Mouse (Mus musculus) hindbrain, embryonic 15.5 days (tissue): ENCODE measurements around the gene Tnfaip2. TPM values are rescaled to one million over a fixed set of nuclear protein-coding genes. Genes with fewer than 3 reads are reported as not detected.

Source experiments
- ATAC-seq: fragments of 200-750 bp; cut with Nextera tagmentation; 2 replicates; pipeline ENCODE4 v1.8.0; 2017; ENCODE audit warnings: low read depth, moderate number of reproducible peaks, moderate TSS enrichment; ENCODE audit not compliant: low FRiP score
- H3K27ac ChIP-seq: fragments of 300-500 bp; sonication (generic); replicated peaks from 2 replicates; pipeline ENCODE4 v1.5.1; 2015; ENCODE audit warnings: mild to moderate bottlenecking, inconsistent platforms
- H3K27me3 ChIP-seq: fragments of 300-500 bp; sonication (generic); 2 replicates; pipeline ENCODE4 v1.6.1; 2015; ENCODE audit warnings: control low read depth, inconsistent platforms
- H3K36me3 ChIP-seq: fragments of 300-500 bp; sonication (generic); 2 replicates; pipeline ENCODE4 v1.6.1; 2015; ENCODE audit warnings: control low read depth, inconsistent platforms
- H3K4me1 ChIP-seq: fragments of 300-500 bp; sonication (generic); replicated peaks from 2 replicates; pipeline ENCODE4 v1.6.1; 2015; ENCODE audit warnings: control low read depth, inconsistent platforms
- H3K4me2 ChIP-seq: fragments of 300-500 bp; sonication (generic); 2 replicates; pipeline ENCODE4 v1.6.1; 2015; ENCODE audit warnings: moderate library complexity, mild to moderate bottlenecking, inconsistent platforms
- H3K4me3 ChIP-seq: fragments of 300-500 bp; sonication (generic); 2 replicates; pipeline ENCODE4 v1.5.1; 2015; ENCODE audit warnings: mild to moderate bottlenecking, inconsistent platforms
- H3K9ac ChIP-seq: fragments of 300-500 bp; sonication (generic); 2 replicates; pipeline ENCODE4 v1.6.1; 2015; ENCODE audit warnings: inconsistent platforms
- H3K9me3 ChIP-seq: fragments of 300-500 bp; sonication (generic); 2 replicates; pipeline ENCODE4 v1.6.1; 2016; ENCODE audit warnings: control low read depth, inconsistent platforms
- WGBS: fragments of 180-500 bp; shearing (Covaris S2); methylation state at CpG from one replicate; pipeline ENCODE4 v1.1.7; 2015; 5-methylcytosine and 5-hydroxymethylcytosine counted together
- polyA plus RNA-seq: library from polyadenylated mRNA; unstranded; fragments of >200 nt; fragmentation: Nextera tagmentation; extraction: Ambion mirVana; gene quantifications from 2 replicates; pipeline ENCODE4 v1.2.1, GENCODE M21; 2015

Gene Tnfaip2
- polyA plus RNA-seq, 1 experiment from 2014 or later, result 1.6 TPM

GRCm38 (mm10) chr12:111428961-111429911, 13.0 kb upstream of the Tnfaip2 start:
- H3K9me3 ChIP-seq, result no peaks in the 10 kb centered on the region
- H3K4me1 ChIP-seq, result peaks cover 45% of the 10 kb centered on the region
- no peak for ATAC-seq
- peak overlapping the region; percentile 38 for H3K4me3 ChIP-seq
- H3K27ac ChIP-seq, result no peak overlapping the region
- under 1% methylated on average over 39 of the region's 40 CpGs for WGBS
- peak overlapping the region; percentile 65 for H3K4me2 ChIP-seq
- H3K9ac ChIP-seq, result peak overlapping the region; percentile 45
- H3K36me3 ChIP-seq, result no peaks in the 10 kb centered on the region
- H3K27me3 ChIP-seq, result peaks cover 57% of the 10 kb centered on the region

GRCm38 (mm10) chr12:111430049-111430867, 12.0 kb upstream of the Tnfaip2 start:
- ATAC-seq, result no peak
- WGBS, result 14% methylated on average over 27 of the region's 27 CpGs

GRCm38 (mm10) chr12:111430868-111431817, 11.1 kb upstream of the Tnfaip2 start:
- peaks cover 47% of the 10 kb centered on the region for H3K4me1 ChIP-seq
- no peaks in the 10 kb centered on the region for H3K36me3 ChIP-seq
- H3K9ac ChIP-seq, result no peak overlapping the region
- 33% methylated on average over 14 of the region's 14 CpGs for WGBS
- no peak overlapping the region for H3K4me3 ChIP-seq
- H3K4me2 ChIP-seq, result no peak overlapping the region
- no peaks in the 10 kb centered on the region for H3K9me3 ChIP-seq
- no peak overlapping the region for H3K27ac ChIP-seq
- H3K27me3 ChIP-seq, result peaks cover 40% of the 10 kb centered on the region
- no peak for ATAC-seq

More at GRCm38 (mm10) chr12:111430049-111430867, 12.0 kb upstream of the Tnfaip2 start:
- Histone ChIP-seq H3K4me3 (peak overlapping the region; percentile 38), H3K27me3 (peaks cover 47% of the 10 kb centered on the region), H3K27ac (no peak overlapping the region), H3K4me1 (peaks cover 55% of the 10 kb centered on the region), H3K9ac (peak overlapping the region; percentile 45; the same call in 1 of the 2 replicates), H3K9me3 (no peaks in the 10 kb centered on the region), H3K4me2 (peak overlapping the region; percentile 65), H3K36me3 (no peaks in the 10 kb centered on the region)

- ATAC-seq, result no peak
- whole genome bisulfite sequencing, result 35% methylated on average over 4 of the region's 4 CpGs
- Histone ChIP-seq H3K27ac (no peak overlapping the region), H3K9ac (no peak overlapping the region), H3K4me3 (no peak overlapping the region), H3K27me3 (peaks cover 35% of the 10 kb centered on the region), H3K4me1 (peaks cover 46% of the 10 kb centered on the region), H3K36me3 (no peaks in the 10 kb centered on the region), H3K9me3 (no peaks in the 10 kb centered on the region), H3K4me2 (no peak overlapping the region)
These were observed 10.2 kb upstream of the Tnfaip2 start for GRCm38 (mm10) chr12:111432097-111432496.

- peaks cover 31% of the 10 kb centered on the region for H3K27me3 ChIP-seq
- H3K4me3 ChIP-seq, result no peak overlapping the region
- H3K4me1 ChIP-seq, result peaks cover 45% of the 10 kb centered on the region
- no peak overlapping the region for H3K4me2 ChIP-seq
- ATAC-seq, result no peak
- no peak overlapping the region for H3K9ac ChIP-seq
- no peaks in the 10 kb centered on the region for H3K36me3 ChIP-seq
- WGBS, result 70% methylated on average over 4 of the region's 5 CpGs
- no peak overlapping the region for H3K27ac ChIP-seq
- no peaks in the 10 kb centered on the region for H3K9me3 ChIP-seq
These were observed 9.4 kb upstream of the Tnfaip2 start for GRCm38 (mm10) chr12:111432751-111433331.

- Histone ChIP-seq H3K9ac (no peak overlapping the region), H3K4me3 (no peak overlapping the region), H3K36me3 (no peaks in the 10 kb centered on the region), H3K4me2 (peak overlapping the region; percentile 35), H3K27ac (peak overlapping the region; percentile 73), H3K4me1 (peaks cover 31% of the 10 kb centered on the region), H3K9me3 (no peaks in the 10 kb centered on the region), H3K27me3 (peaks cover 22% of the 10 kb centered on the region)
- peak; percentile 82 for ATAC-seq
- 21% methylated on average over 6 of the region's 7 CpGs for WGBS
These were observed 8.0 kb upstream of the Tnfaip2 start for GRCm38 (mm10) chr12:111434164-111434744.

- WGBS, result 46% methylated on average over 8 of the region's 8 CpGs
- no peak for ATAC-seq
- H3K27ac ChIP-seq, result peak overlapping the region; percentile 73
These were observed 7.4 kb upstream of the Tnfaip2 start for GRCm38 (mm10) chr12:111434745-111435327.

GRCm38 (mm10) chr12:111436170-111436569, 6.1 kb upstream of the Tnfaip2 start:
- Histone ChIP-seq H3K36me3 (no peaks in the 10 kb centered on the region), H3K9me3 (no peaks in the 10 kb centered on the region), H3K4me2 (no peak overlapping the region), H3K4me3 (no peak overlapping the region), H3K9ac (no peak overlapping the region), H3K4me1 (peaks cover 15% of the 10 kb centered on the region), H3K27me3 (peaks cover 16% of the 10 kb centered on the region), H3K27ac (no peak overlapping the region)
- ATAC-seq, result no peak
- 83% methylated on average over 3 of the region's 3 CpGs for WGBS

More at GRCm38 (mm10) chr12:111434745-111435327, 7.4 kb upstream of the Tnfaip2 start:
- Histone ChIP-seq H3K4me3 (no peak overlapping the region), H3K9me3 (no peaks in the 10 kb centered on the region), H3K4me1 (peaks cover 25% of the 10 kb centered on the region), H3K9ac (no peak overlapping the region), H3K27me3 (peaks cover 23% of the 10 kb centered on the region), H3K4me2 (0 out of 2 replicates have a peak overlapping the region, but pooled peaks have one; percentile 35), H3K36me3 (no peaks in the 10 kb centered on the region)

- WGBS, result 76% methylated on average over 8 of the region's 8 CpGs
- Histone ChIP-seq H3K4me2 (no peak overlapping the region), H3K27ac (no peak overlapping the region), H3K4me1 (peaks cover 15% of the 10 kb centered on the region), H3K9ac (no peak overlapping the region), H3K27me3 (peaks cover 17% of the 10 kb centered on the region), H3K4me3 (no peak overlapping the region), H3K36me3 (no peaks in the 10 kb centered on the region), H3K9me3 (no peaks in the 10 kb centered on the region)
- ATAC-seq, result no peak
These were observed 5.6 kb upstream of the Tnfaip2 start for GRCm38 (mm10) chr12:111436640-111437039.

GRCm38 (mm10) chr12:111437222-111437900, 4.9 kb upstream of the Tnfaip2 start:
- 76% methylated on average over 5 of the region's 5 CpGs for WGBS
- peaks cover 24% of the 10 kb centered on the region for H3K27me3 ChIP-seq
- no peak for ATAC-seq
- no peak overlapping the region for H3K9ac ChIP-seq
- H3K9me3 ChIP-seq, result no peaks in the 10 kb centered on the region
- H3K4me2 ChIP-seq, result no peak overlapping the region
- H3K36me3 ChIP-seq, result no peaks in the 10 kb centered on the region
- no peak overlapping the region for H3K4me3 ChIP-seq
- no peak overlapping the region for H3K27ac ChIP-seq
- H3K4me1 ChIP-seq, result peaks cover 19% of the 10 kb centered on the region
